Mouse (Mus musculus): ENCODE results near the gene Stam2.

DNA sequence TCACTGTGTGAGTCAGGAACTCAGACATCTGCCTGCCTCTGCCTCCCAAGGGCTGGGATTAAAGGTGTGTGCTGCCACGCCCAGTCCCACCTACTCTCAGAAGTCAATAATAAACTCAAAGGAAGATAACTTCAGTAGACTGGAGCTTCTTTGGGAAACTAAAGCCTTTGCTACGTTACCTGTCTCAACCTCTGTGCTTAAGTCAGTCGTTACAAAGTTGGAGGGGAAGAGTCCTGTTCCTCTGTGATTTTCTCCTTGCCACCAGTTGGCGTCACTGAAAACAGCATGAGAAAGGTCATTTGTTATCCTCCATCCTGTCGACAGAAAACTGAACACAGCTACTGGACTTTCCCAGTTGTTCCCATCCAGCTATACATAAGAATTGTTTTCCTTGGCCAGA, 32.7 kb downstream of the Stam2 start:
- no peak for TF ChIP-seq CTCF (IDR thresholded peaks at IDR 0.05; ENCODE audit: control insufficient read depth, insufficient read depth, low read length)
- TF ChIP-seq POLR2A (IDR thresholded peaks at IDR 0.05; ENCODE audit: borderline replicate concordance, control insufficient read depth, low read depth, low read length), result no peak
